Mouse (Mus musculus) CH12F3 (cell line): Measurements from ENCODE around the gene Abhd12b.

Experiments
- in situ Hi-C: fragments of 300-500 bp; cut with MboI; formaldehyde crosslinking; loops from 2 replicates; pipeline ENCODE4 v1.14.3; 2020; ENCODE audit warnings: low sequenced_read_pairs

Abhd12b gene

DNA sequence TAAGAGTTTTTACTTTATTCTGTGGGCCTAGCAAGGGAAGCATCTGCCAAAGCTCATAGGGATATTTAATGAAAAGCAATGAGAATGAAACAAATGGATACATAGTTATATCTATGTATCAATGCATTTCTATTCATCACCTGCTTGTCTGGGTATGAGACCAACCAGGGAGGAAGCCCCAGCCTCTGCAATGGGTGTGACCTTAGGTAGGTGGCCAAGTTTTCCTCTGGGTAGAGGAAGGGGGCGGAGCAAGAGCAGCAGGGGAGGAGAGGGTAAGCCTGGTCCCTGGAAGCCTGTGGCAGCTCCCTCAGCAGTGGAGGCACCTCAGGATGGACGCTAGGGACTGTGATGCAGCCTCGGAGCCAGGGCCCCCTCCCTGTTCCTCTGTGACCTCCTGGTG, at the start of gene Abhd12b:
Gene Abhd12b (plus strand): TSS at position 301 of the 400 bp plus-strand sequence.
- in situ Hi-C loops = no loop called here

DNA sequence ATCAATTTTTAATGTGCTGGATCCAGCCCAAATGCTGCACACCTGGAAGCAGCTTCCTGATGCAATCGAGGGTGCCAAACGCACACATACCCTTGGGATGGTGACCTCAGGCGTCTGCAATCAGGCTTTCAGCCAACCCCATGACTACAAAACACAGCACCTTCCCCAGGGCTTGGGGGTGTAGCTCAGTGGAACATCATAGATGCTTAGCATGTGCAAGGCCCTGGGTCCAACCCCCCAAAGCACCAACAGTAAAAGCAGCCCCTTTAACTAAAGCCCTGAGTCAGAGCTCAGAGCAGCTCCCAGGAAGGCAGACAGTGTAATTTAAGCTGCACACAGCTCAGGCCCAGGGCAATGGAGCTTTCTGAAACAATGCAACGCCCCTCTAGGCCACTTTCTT, 49.7 kb upstream of the Abhd12b start:
- in situ Hi-C loops = no loop called here

DNA sequence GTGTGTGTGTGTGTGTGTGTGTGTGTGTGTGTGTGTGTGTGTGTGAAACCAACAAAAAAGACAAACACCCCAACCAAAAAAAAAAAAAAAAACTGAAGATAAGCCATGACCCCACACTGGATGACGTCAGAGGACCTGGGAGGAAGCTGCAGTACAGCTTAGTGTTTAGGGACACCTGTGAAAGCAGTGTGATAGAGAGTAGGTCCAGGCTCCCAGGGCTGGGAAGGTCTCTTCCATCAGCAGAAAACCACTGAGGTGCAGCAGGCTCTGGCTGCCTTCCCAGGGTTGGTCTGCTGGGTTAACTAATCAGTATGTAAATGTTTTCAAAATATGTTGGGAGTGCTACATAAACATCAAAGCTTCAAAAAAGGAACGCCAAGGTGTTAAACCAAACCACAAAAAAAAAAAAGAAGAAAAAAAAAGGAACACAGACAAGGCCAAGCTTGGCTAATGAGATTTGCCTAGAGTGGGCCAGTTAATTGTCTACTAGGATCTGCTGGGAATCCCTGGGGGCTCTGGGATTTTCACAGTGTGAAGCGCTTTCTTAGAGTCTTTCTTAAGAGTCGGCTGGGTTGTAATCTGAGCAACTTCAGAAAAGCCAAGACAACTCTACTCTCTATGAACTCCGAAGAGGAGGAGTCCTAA, 49.0 kb upstream of the Abhd12b start:
- in situ Hi-C loops = no loop called here

DNA sequence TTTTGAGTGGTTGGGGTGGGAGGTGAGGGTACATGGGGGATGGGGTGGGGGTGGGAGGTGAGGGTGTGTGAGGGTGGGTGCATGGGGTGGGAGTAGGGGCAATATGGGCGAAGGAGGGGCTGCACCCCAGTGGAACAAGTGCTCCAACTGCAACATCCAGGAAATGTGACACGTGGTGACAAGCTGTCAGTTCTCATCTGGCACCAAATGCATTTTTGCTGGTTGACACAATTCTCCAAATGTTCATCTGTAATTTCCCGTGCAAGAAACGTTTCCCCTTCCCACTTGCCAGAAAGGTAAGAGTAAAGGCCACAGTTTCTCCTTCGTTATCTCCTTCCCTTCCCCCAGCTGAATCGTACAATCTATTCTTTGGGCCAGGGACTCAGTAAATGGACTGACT, 48.1 kb upstream of the Abhd12b start:
- in situ Hi-C loops = no loop called here

GRCm38 (mm10) chr12:70106508-70106907, 47.4 kb upstream of the Abhd12b start:
- in situ Hi-C loops = no loop called here

DNA sequence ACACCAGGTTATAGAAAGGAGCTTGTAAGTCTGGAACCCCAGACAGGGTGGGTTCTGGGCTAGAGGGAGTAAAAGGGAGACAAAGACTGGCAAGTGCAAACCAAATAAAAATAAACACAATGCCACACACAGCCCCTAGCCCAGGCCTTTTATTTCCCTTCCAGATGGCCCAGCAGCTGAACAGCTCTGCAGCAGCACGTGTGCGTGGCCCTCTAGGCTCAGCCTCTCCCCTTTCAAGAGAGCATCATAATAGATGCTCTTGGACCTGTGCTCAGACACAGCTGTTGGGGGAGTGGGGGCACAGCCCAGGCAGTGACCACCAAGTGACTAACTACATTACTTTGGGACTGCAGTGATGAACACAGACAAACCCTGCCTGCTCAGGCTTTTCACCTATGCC, 45.8 kb upstream of the Abhd12b start:
- in situ Hi-C loops = no loop called here

- in situ Hi-C loops = no loop called here
These were observed 44.0 kb upstream of the Abhd12b start for GRCm38 (mm10) chr12:70109921-70110320.

- in situ Hi-C loops = no loop called here
These were observed 43.4 kb upstream of the Abhd12b start for GRCm38 (mm10) chr12:70110375-70111116.

DNA sequence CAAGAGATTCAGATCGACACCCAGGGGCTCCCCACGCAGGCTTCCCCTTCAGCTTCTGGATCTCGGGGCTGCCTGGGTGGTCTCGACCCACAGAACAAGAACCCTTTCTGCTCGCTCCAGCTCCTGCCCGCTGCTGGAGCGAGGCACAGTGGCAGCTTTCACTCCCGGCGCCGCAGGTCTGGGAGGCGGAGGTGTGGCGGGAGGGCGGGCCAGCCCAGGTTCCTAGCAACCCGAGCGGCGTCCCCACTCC, 42.9 kb upstream of the Abhd12b start:
- in situ Hi-C loops = no loop called here

GRCm38 (mm10) chr12:70111367-70112089, 42.4 kb upstream of the Abhd12b start:
- in situ Hi-C loops = no loop called here

DNA sequence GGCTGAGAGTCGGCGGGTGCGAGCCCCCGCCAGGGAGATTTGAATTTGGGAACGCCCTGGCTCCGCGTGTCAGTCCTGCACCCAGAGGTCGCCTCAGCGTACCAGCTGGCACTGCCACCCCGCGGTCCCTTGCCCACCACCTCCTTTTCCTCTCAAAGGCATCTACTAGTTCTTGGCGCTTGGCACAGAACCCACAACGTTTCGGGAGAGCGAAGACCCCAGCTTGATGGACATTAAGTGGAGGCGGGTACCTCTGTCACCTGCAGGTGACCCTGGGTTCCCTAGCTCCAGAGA, 41.9 kb upstream of the Abhd12b start:
- in situ Hi-C loops = no loop called here

- in situ Hi-C loops = no loop called here
These were observed 40.6 kb upstream of the Abhd12b start, which contains the start of gene Nin for GRCm38 (mm10) chr12:70113351-70113750. TSS of gene Nin (minus strand) at chr12:70113717.

DNA sequence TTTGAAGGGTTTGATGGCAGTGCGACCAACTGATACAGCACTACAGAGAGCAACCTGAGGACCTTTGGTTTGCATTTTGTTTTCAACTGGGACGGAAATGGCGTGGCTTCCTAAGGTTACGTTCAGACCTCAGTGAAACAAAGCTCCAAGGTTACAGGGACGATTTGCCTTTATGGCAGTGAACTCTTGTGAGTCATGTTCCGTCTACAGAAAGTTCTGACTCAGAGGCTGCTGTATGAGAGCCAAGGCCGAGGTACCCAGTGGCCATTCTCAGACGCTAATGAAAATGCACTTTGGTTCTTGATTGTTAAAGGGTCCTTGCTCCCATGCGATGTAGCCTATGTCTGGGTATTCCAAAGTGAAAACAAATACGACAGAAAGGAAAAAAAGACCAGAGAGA, 36.8 kb upstream of the Abhd12b start:
- in situ Hi-C loops = no loop called here

GRCm38 (mm10) chr12:70118721-70119345, 35.1 kb upstream of the Abhd12b start:
- in situ Hi-C loops = no loop called here

- in situ Hi-C loops = no loop called here
These were observed 34.4 kb upstream of the Abhd12b start for GRCm38 (mm10) chr12:70119552-70119951.

- in situ Hi-C loops = no loop called here
These were observed 27.3 kb upstream of the Abhd12b start for GRCm38 (mm10) chr12:70126626-70127025.

GRCm38 (mm10) chr12:70129105-70129504, 24.8 kb upstream of the Abhd12b start:
- in situ Hi-C loops = no loop called here

GRCm38 (mm10) chr12:70131042-70131675, 22.8 kb upstream of the Abhd12b start:
- in situ Hi-C loops = no loop called here

DNA sequence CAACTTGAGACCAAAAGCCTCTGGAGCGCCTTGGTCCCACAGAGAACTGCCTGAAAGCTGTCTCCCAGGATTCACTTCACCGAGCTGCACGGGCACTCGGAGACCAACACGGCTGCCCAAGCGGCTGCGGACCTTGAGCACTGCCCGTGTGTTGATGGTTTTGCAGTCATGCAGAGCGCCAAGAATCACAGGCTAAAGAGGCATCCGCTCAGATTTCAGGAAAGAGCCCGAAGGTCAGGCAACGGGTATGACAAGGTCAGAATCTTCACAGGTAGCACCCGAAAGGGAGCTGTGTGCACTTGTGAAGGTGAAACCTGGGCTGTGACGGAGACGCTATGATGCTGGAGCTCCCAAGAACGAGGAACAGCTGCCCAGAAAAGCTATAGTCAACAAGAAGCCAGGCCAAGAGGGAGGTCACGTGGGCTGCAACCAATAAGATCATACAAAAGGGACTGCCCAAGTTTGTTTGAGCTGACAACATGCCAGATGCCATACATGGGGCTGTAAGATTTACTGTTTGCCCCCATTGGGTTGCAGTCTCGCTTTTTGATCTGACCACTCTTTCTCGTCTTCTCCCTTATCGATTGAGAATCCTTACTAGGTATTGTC, 19.2 kb upstream of the Abhd12b start:
- in situ Hi-C loops = no loop called here

GRCm38 (mm10) chr12:70136185-70136756, 17.7 kb upstream of the Abhd12b start:
- in situ Hi-C loops = no loop called here

- in situ Hi-C loops = no loop called here
These were observed 16.8 kb upstream of the Abhd12b start for GRCm38 (mm10) chr12:70137095-70137494.
